Mouse (Mus musculus) central nervous system, embryonic 14 days (tissue): Measurements from ENCODE around the gene Agtpbp1. TPM values are rescaled to one million over a fixed set of nuclear protein-coding genes. Genes with fewer than 3 reads are reported as not detected.

ENCODE experiments used
- polyA plus RNA-seq: library from polyadenylated mRNA; depleted of rRNA; stranded (reverse); fragments of >200 nt; gene quantifications from 2 replicates; pipeline ENCODE4 v1.2.3, GENCODE M21; 2012; rRNA removed

The Agtpbp1 gene
- polyA plus RNA-seq: 40.7 and 43.2 TPM in 2 replicates

GRCm38 (mm10) chr13:59584947-59585647, at the start of gene Agtpbp1, which contains the start of gene Naa35:
Gene Agtpbp1, minus strand, starts transcription at chr13:59585227.
Gene Naa35, plus strand, starts transcription at chr13:59585259.

Other genes starting within 250 kb of the Agtpbp1 start
- gene Naa35, start within 50 bp of the Agtpbp1 start, polyA plus RNA-seq: 116 and 128 TPM in 2 replicates
- 35.2 and 41.8 TPM in 2 replicates for gene Golm1, start 90.6 kb upstream of the Agtpbp1 start, polyA plus RNA-seq
- not detected in 2 replicates for gene 4921517D22Rik, start 108.9 kb upstream of the Agtpbp1 start, polyA plus RNA-seq
- gene Spata31d1a, start 125.1 kb upstream of the Agtpbp1 start, polyA plus RNA-seq: 0.03 and 0.06 TPM in 2 replicates
- gene Spata31d1b, start 127.1 kb upstream of the Agtpbp1 start, polyA plus RNA-seq: 0.01 TPM in 1 of 2 replicates, not detected in the other
- gene Spata31d1d, start 146.5 kb upstream of the Agtpbp1 start, polyA plus RNA-seq: 0.02 and 0.03 TPM in 2 replicates
- gene 1700014D04Rik, start 161.5 kb upstream of the Agtpbp1 start, polyA plus RNA-seq: 0.09 TPM in 2 replicates
- gene Isca1, start 184.6 kb upstream of the Agtpbp1 start, polyA plus RNA-seq: 115 and 123 TPM in 2 replicates
- 0.90 and 6.6 TPM in 2 replicates for gene Gm49354, start 197.0 kb upstream of the Agtpbp1 start, polyA plus RNA-seq
- gene Tut7, start 237.9 kb upstream of the Agtpbp1 start, polyA plus RNA-seq: 39.7 and 39.9 TPM in 2 replicates